Mouse (Mus musculus) heart, embryonic 15.5 days (tissue): ENCODE measurements at regions not wholly inside any gene's neighbourhood (a gene's known extent, or its start where the extent isn't known, plus 50 kb on each side); places are given as distances from the start of the nearest gene placed in this dataset.

ENCODE experiments used
- ATAC-seq: fragments of 200-750 bp; cut with Nextera tagmentation; replicated peaks from 2 replicates; pipeline ENCODE4 v1.8.0; 2017; ENCODE audit warnings: low read depth, moderate TSS enrichment; ENCODE audit not compliant: insufficient number of reproducible peaks, insufficient read depth, low FRiP score
- H3K27ac ChIP-seq: fragments of 300-500 bp; sonication (generic); 2 replicates; pipeline ENCODE4 v1.5.1; 2015; ENCODE audit warnings: mild to moderate bottlenecking, inconsistent platforms
- H3K27me3 ChIP-seq: fragments of 300-500 bp; sonication (generic); 2 replicates; pipeline ENCODE4 v1.6.1; 2015; ENCODE audit warnings: inconsistent platforms
- H3K36me3 ChIP-seq: fragments of 300-500 bp; sonication (generic); 2 replicates; pipeline ENCODE4 v1.6.1; 2015; ENCODE audit warnings: mild to moderate bottlenecking, inconsistent platforms
- H3K4me1 ChIP-seq: fragments of 300-500 bp; sonication (generic); replicated peaks from 2 replicates; pipeline ENCODE4 v1.6.1; 2015; ENCODE audit warnings: inconsistent platforms
- H3K4me2 ChIP-seq: fragments of 300-500 bp; sonication (generic); 2 replicates; pipeline ENCODE4 v1.6.1; 2015; ENCODE audit warnings: inconsistent platforms, mild to moderate bottlenecking, moderate library complexity
- H3K4me3 ChIP-seq: fragments of 300-500 bp; sonication (generic); 2 replicates; pipeline ENCODE4 v1.5.1; 2015; ENCODE audit warnings: mild to moderate bottlenecking, inconsistent platforms
- H3K9ac ChIP-seq: fragments of 300-500 bp; sonication (generic); 2 replicates; pipeline ENCODE4 v1.6.1; 2015; ENCODE audit warnings: mild to moderate bottlenecking, inconsistent platforms
- H3K9me3 ChIP-seq: fragments of 300-500 bp; sonication (generic); replicated peaks from 2 replicates; pipeline ENCODE4 v1.6.1; 2016; ENCODE audit warnings: inconsistent platforms
- WGBS: fragments of 180-500 bp; shearing (Covaris S2); methylation state at CpG from one replicate; pipeline ENCODE4 v1.1.7; 2015; ENCODE audit warnings: mixed read lengths; 5-methylcytosine and 5-hydroxymethylcytosine counted together

GRCm38 (mm10) chr2:101074990-101075389 is 549.5 kb upstream of the Rag2 start:
- no peaks in the 10 kb centered on the region for H3K27me3 ChIP-seq
- no peaks in the 10 kb centered on the region for H3K4me1 ChIP-seq
- H3K36me3 ChIP-seq: no peaks in the 10 kb centered on the region
- H3K27ac ChIP-seq: no peak overlapping the region
- no peak overlapping the region for H3K4me3 ChIP-seq
- ATAC-seq: no peak
- H3K4me2 ChIP-seq: no peak overlapping the region
- H3K9ac ChIP-seq: no peak overlapping the region
- H3K9me3 ChIP-seq: no peaks in the 10 kb centered on the region

DNA sequence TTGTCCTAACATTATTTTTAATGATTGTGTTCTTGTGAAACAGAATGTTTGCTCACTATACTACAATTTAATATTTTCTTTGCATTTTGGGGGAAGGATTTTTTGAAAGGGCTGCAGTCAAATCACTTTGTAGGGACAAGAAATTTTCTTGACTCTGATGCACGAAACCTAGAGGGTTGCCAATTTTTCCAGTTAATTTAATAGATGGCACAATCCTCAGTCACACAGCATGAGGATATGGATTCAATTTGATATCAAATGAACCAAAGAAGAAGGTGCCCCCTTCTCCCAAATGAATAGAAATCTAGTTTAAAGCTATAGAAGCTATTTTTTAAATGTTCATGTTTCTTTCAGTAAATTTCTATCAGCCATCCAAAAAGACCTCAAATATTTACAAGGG is 544.3 kb upstream of the Rag2 start:
- 69% methylated on average over 1 of the region's 1 CpGs for WGBS
- H3K4me1 ChIP-seq: no peaks in the 10 kb centered on the region
- H3K9me3 ChIP-seq: no peaks in the 10 kb centered on the region
- no peaks in the 10 kb centered on the region for H3K27me3 ChIP-seq
- H3K27ac ChIP-seq: no peak overlapping the region
- ATAC-seq: no peak
- no peak overlapping the region for H3K4me2 ChIP-seq
- H3K36me3 ChIP-seq: no peaks in the 10 kb centered on the region
- no peak overlapping the region for H3K4me3 ChIP-seq
- H3K9ac ChIP-seq: no peak overlapping the region

GRCm38 (mm10) chr2:101083813-101084212 is 540.7 kb upstream of the Rag2 start:
- no peak overlapping the region for H3K4me2 ChIP-seq
- H3K9ac ChIP-seq: no peak overlapping the region
- no peaks in the 10 kb centered on the region for H3K36me3 ChIP-seq
- H3K27ac ChIP-seq: no peak overlapping the region
- H3K27me3 ChIP-seq: no peaks in the 10 kb centered on the region
- no peak for ATAC-seq
- no peak overlapping the region for H3K4me3 ChIP-seq
- H3K4me1 ChIP-seq: no peaks in the 10 kb centered on the region
- no peaks in the 10 kb centered on the region for H3K9me3 ChIP-seq

GRCm38 (mm10) chr2:101084648-101085047 is 539.9 kb upstream of the Rag2 start:
- Histone ChIP-seq H3K27ac (no peak overlapping the region), H3K4me2 (no peak overlapping the region), H3K4me3 (no peak overlapping the region), H3K27me3 (no peaks in the 10 kb centered on the region), H3K4me1 (no peaks in the 10 kb centered on the region), H3K9me3 (no peaks in the 10 kb centered on the region), H3K36me3 (no peaks in the 10 kb centered on the region), H3K9ac (no peak overlapping the region)
- ATAC-seq: no peak
- 68% methylated on average over 1 of the region's 1 CpGs for WGBS

GRCm38 (mm10) chr2:101107183-101107872 is 517.2 kb upstream of the Rag2 start:
- ATAC-seq: no peak
- Histone ChIP-seq H3K36me3 (no peaks in the 10 kb centered on the region), H3K9me3 (no peaks in the 10 kb centered on the region), H3K4me3 (no peak overlapping the region), H3K9ac (no peak overlapping the region), H3K4me2 (no peak overlapping the region), H3K27me3 (no peaks in the 10 kb centered on the region), H3K4me1 (no peaks in the 10 kb centered on the region), H3K27ac (no peak overlapping the region)
- WGBS: 50% methylated on average over 1 of the region's 1 CpGs

DNA sequence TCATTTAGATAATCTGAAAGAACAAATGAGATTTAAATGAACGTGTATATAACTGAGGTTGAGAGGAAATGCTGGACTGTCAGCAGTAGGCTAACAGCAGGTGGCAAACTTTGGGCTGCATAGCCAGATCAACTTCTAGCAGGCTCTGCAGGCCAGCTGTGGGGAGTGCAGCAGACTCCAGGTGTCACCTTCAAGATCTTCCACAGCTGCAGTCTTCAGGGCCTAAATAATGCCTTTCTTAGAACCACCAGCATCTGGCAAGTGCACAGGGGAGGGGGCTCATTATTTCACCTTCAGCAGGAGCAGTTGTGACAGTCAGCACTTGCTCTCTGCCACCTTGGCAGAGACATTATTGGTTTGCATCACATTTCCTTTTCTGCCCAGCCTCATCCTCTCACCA is 487.7 kb upstream of the Rag2 start:
- WGBS: 23% methylated on average over 1 of the region's 1 CpGs
- H3K4me1 ChIP-seq: no peaks in the 10 kb centered on the region
- H3K9me3 ChIP-seq: no peaks in the 10 kb centered on the region
- no peak overlapping the region for H3K27ac ChIP-seq
- no peak for ATAC-seq
- no peaks in the 10 kb centered on the region for H3K36me3 ChIP-seq
- H3K27me3 ChIP-seq: no peaks in the 10 kb centered on the region
- H3K9ac ChIP-seq: no peak overlapping the region
- H3K4me3 ChIP-seq: no peak overlapping the region
- H3K4me2 ChIP-seq: no peak overlapping the region

DNA sequence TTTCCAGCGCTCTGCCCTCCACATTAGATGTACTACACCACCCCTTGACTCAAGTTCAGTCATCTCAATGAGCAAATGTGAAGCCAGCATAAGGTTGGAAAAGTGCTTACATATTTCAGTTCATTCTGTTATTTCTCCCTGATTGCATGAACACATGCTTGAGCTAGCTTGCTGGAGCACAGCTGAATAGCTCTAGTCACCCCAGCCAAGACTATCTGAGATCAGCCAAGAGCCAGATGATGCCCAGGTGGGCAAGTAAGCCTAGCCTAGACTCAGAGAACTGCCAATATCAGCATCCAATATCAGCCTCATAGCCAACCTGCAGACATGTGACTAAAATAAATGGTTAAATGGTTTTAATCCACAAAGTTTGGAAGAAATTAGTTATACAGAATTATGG is 484.6 kb upstream of the Rag2 start:
- H3K9ac ChIP-seq: no peak overlapping the region
- 86% methylated on average over 1 of the region's 1 CpGs for WGBS
- no peaks in the 10 kb centered on the region for H3K9me3 ChIP-seq
- H3K4me1 ChIP-seq: no peaks in the 10 kb centered on the region
- H3K27me3 ChIP-seq: no peaks in the 10 kb centered on the region
- no peak overlapping the region for H3K4me3 ChIP-seq
- no peak for ATAC-seq
- no peak overlapping the region for H3K27ac ChIP-seq
- H3K4me2 ChIP-seq: no peak overlapping the region
- no peaks in the 10 kb centered on the region for H3K36me3 ChIP-seq

- Histone ChIP-seq H3K27ac (no peak overlapping the region), H3K9ac (no peak overlapping the region), H3K27me3 (no peaks in the 10 kb centered on the region), H3K36me3 (no peaks in the 10 kb centered on the region), H3K4me3 (no peak overlapping the region), H3K9me3 (no peaks in the 10 kb centered on the region), H3K4me1 (no peaks in the 10 kb centered on the region), H3K4me2 (no peak overlapping the region)
- no peak for ATAC-seq
- WGBS: 67% methylated on average over 5 of the region's 5 CpGs
These were observed 467.7 kb upstream of the Rag2 start for GRCm38 (mm10) chr2:101156755-101157271.

GRCm38 (mm10) chr2:101159276-101159675 is 465.2 kb upstream of the Rag2 start:
- Histone ChIP-seq H3K36me3 (no peaks in the 10 kb centered on the region), H3K4me2 (no peak overlapping the region), H3K4me1 (no peaks in the 10 kb centered on the region), H3K9me3 (no peaks in the 10 kb centered on the region), H3K27me3 (no peaks in the 10 kb centered on the region), H3K27ac (no peak overlapping the region), H3K4me3 (no peak overlapping the region), H3K9ac (no peak overlapping the region)
- 20% methylated on average over 4 of the region's 4 CpGs for WGBS
- no peak for ATAC-seq

DNA sequence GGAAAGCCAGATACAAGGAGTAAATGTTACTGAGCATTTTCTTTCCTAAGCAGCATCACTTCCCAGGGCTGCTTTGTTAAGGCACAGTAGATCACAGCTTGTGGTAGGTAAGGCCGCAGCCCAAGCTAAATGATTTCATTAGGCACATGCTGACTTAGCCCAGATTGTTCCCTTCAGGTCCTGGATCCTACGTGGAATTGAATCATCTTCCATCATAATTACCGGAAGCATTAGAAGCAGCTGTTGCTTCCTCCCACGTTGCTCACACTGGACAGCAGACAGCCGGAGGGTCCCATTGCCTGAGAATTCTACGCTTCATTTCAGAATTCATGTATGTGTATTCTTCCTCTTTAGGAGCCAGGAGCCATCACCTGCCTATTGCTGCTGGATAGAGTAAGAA is 458.6 kb upstream of the Rag2 start:
- no peaks in the 10 kb centered on the region for H3K4me1 ChIP-seq
- H3K4me2 ChIP-seq: no peak overlapping the region
- H3K27ac ChIP-seq: no peak overlapping the region
- WGBS: 76% methylated on average over 6 of the region's 6 CpGs
- H3K4me3 ChIP-seq: no peak overlapping the region
- H3K36me3 ChIP-seq: no peaks in the 10 kb centered on the region
- no peak for ATAC-seq
- no peak overlapping the region for H3K9ac ChIP-seq
- no peaks in the 10 kb centered on the region for H3K9me3 ChIP-seq
- H3K27me3 ChIP-seq: no peaks in the 10 kb centered on the region

GRCm38 (mm10) chr2:101172806-101173205 is 451.7 kb upstream of the Rag2 start:
- Histone ChIP-seq H3K36me3 (no peaks in the 10 kb centered on the region), H3K4me2 (no peak overlapping the region), H3K4me1 (no peaks in the 10 kb centered on the region), H3K9ac (no peak overlapping the region), H3K9me3 (no peaks in the 10 kb centered on the region), H3K27me3 (no peaks in the 10 kb centered on the region), H3K27ac (no peak overlapping the region), H3K4me3 (no peak overlapping the region)
- 48% methylated on average over 6 of the region's 6 CpGs for WGBS
- ATAC-seq: no peak

GRCm38 (mm10) chr2:101175124-101175523 is 449.4 kb upstream of the Rag2 start:
- no peaks in the 10 kb centered on the region for H3K36me3 ChIP-seq
- 64% methylated on average over 3 of the region's 3 CpGs for WGBS
- no peaks in the 10 kb centered on the region for H3K4me1 ChIP-seq
- no peak for ATAC-seq
- no peaks in the 10 kb centered on the region for H3K27me3 ChIP-seq
- no peak overlapping the region for H3K9ac ChIP-seq
- H3K4me2 ChIP-seq: no peak overlapping the region
- H3K27ac ChIP-seq: no peak overlapping the region
- no peaks in the 10 kb centered on the region for H3K9me3 ChIP-seq
- H3K4me3 ChIP-seq: no peak overlapping the region
